Mouse (Mus musculus) cerebellum, adult 8-10 months (tissue): ENCODE results near the gene T2.
A peak's percentile ranks its signal among the peaks of the same experiment; 100 is the strongest.
"Not testable (repeated sequence)": the region's sequence is repeated elsewhere in the genome, so short reads cannot be mapped to it uniquely, and the experiment has no call there.

Experiments used
- DNase-seq: peaks from one replicate; pipeline ENCODE4 v3.0.0; 2022

The T2 gene

DNA sequence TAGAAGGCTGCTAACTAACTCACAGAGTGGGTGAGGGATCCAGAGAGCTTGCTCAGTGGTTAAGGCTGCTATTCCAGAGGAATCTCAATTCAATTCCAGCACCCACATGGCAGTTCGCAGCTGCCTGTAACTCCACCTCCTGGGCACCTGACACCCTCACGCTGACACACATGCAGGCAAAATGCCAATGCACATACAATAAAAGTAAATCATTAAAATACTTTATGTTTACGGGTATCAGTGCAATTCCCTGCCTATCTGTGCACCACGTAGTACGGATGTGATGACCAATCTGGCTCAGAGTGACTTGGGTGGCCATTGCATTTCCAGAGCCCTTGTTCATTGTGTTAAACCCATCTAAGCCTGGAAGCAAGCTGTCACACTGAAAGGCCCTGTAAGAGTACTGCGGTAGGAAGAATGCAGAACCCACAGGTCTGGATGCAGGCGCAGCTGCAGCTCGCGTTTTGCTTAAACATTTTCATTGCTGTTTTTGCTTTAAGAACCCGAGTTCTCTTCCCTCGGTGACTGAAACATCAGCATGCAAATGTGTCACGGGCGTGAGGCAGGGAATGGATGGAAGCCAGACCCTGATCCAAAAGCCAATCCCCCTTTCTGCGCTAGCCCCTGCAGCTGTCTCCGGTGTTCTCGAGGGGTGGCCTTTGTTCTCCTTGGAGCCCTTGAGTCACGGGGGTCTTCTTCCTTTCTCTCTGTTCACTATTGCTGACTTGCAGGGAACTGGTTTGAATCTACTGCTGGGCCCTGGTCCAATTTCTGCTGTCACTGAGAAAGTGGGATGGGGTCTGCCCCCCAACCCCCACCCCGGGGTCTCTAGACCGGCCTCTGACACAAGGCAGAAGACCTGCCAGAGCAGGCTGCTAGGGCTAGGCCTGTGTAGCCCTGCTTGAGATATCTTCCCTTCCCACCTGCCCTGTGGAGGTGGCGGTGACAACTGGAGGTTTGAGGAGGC is 12.0 kb downstream of the T2 start:
- peak; percentile 25 for DNase-seq

DNA sequence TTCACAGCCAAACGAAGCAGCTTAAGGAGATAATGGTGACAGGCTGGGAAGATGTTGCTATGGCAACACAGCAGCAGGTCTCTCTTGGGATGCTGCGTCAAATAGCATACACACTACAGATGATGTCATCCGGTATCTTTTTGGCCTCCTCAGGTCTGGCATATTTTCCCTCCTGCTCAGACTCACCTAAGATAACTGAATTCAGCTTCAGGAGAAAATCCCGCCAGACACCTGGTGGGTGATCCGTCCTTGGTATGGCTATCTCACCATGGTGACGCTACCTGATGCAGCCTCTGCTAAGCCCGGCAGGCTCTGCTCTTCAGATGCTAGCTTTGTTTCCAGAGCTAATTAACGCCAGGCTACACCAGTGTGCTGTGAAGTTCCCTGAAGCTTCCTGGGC is 12.8 kb downstream of the T2 start:
- DNase-seq = peak; percentile 44

DNA sequence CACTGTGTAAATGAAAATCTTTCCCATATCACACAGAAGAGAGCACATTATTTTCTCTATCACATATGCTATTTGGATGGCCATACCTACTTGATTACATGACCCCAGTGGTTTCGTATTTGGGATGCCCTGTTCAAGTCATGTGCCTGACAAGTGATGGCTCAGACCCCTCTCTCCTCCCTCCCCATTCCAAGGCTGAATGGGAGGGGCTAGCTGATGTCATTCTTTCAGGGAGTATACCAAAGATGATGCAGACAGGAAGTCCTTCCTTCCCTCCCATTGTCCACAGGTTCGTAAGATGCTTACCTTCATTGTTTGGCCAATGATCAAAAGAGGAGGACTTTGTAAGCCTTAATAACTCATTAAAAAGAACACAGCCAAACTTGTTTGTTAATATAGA is 13.4 kb downstream of the T2 start:
- no peak for DNase-seq

DNA sequence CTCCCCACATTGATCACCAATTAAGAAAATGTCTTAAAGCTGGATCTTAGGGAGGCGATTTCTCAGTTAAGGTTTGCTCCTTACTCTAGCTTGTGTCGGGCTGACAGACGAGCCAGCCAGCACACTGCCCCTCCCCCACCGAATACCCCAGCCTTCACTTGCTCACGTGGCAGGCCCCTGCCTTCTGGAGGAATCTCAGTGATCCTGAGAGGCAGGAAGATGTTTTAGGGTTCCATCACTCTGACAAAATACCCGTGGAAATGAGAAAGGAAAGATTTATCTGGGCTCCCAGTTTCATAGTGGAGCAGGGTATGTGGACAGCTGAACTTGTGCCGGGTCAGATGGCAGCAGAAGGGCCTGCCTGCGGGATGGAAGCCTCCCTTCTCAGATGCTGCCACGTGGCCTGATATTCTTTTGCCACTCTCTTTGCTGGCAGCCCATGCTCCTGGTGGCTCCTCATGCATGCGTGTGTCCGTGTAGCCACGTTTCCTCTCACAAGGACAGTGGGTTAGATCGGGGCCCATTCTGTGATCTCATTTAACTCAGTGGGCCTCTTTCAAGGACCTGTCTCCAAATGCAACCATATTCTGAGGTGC is 14.9 kb downstream of the T2 start:
- DNase-seq = no peak

DNA sequence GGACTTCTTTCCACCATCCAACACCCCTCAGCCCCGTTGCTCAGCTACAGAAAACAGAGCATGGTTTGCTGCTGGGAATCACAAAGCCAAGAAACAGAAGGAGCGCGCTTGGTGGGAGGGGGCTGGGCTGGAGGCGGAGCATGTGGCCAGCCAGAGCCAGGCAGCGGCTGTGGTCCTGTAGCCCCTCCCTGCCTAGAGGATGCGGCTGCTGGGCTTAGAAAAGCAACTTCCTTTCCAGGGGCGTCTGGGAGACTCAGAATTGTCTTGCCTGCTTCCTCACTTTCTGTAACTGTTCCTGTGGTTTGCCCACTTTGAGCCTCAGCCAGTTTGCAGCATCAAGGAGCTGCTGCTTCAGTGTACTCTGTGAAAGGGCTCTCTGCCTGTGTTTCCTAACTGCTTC is 16.0 kb downstream of the T2 start:
- DNase-seq = peak; percentile 31

DNA sequence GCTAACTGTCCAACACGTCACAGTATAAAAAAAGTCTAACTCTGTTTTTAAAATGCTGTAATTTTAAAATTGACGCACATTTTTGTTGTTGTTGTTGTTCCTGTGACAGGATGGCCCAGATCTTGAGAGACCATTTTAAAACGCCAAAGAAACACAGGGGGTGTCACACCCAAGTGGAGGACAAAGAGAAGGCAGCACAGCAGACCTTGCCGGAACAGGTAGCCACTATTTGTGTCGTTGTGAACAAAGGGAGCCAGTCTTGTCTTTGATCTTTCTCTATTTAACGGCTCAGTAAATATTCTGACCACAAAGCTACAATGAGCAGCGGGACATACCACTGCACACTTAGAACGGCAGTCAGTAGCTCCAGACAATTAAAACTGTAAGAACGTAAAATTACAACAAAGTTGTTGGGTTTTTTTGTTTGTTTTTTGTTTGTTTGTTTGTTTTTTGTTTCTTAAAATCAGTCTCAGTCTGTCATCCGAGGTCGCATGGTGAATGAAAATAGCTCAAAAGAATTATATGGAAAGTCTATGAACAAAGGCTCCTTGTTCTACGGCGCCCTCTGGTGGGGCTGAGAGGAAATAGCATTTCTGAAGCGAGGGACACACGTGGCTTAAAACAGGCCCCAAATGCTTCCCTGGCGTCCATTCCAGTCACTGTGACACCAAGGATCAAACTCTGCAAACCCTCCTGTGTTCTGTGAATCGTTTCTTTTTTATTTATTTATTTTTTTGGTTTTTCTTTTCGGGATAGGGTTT is 16.7 kb downstream of the T2 start:
- peak; percentile 77 for DNase-seq

DNA sequence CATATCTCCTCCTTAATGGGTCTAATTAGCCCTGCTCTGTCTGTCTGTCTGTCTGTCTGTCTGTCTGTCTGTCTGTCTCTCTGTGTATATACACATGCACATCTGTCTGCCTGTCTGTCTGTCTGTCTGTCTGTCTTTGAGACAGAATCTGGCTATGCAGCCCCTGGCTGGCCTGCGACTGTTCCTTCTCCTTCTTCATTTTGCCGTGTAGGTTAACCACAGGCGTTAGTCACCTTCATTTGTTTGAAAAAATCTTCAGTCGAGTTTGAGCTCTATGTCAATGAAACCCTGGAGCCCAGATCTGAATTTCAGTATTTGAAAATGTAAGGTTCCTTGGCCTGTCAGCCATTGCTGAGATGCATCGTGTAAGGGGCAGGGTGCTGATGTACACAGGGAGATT is 21.5 kb downstream of the T2 start:
- no peak for DNase-seq

DNA sequence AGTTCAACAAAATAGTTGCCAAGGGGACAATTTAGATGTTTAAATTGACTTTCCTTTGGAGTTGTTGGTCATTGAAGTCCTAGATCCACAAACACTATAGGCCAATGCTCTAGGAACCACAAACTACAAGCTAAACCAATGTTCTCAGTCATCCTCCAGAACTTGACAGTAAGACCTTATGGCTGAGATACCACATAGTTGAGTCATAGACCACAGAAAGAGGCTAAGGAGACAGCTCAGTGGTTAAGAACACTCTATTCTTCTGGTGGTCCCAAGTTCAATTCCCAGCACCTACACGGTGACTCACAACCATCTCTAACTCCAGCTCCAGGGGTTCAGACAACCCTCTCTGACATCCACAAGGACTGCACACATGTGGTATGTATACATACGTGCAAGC is 29.6 kb downstream of the T2 start:
- DNase-seq = no peak

DNA sequence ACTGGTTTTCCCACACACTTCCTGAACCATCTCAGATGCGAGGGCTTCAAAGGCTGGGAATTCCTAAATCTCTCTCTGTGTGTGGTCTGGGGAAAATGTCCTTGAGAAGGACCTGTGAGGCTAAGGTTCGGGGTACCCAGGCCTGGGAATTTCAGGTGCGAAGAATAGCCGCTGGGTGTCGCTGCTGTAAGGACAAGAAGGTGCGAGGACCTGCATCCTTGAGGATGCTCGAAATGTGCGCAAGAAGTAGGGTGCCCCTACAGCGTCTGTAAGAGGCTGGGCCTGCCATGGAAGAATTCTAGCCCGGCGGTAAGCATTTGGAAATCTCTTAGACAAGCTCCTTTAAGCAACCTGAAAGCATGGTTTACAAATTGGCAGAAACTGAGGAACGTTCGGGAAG is 32.7 kb downstream of the T2 start:
- DNase-seq = no peak

DNA sequence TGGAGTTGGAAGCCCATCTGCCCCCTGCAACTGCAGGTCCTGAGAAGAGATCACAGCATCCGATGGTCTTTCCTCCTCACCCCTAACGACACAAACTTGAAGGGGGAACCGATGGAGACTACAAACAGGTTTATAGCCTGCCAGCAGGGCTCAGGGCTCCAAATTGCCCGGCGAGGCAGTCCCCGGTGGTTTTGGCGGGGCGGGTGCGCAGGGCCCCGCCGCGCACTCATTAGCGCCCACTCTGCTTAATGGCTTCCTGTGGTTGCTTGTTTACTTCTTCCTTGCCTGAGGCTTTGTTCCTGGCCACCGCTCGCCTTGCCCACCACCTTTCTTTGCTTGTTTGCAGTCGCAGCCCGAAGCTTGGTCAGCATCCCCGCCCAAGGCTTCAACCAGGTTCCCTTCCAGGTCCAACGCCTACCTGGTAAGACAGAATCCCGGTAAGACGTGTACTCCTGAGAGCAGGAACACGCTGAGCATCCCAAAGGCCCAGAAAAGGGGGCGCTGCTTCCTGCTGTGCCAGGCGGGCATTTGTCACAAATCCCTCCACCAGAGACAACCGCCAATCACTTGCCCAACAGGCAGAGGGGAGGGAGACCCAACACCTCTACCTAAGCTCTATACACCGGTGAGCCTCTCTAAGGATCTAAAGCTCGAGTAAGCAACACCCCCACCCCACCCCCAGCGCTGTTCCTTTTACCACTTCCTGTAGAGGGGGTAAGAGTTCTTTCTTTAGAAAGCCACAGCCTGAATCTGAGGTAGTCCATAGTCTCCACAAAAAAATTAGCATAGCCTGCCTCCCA is 33.4 kb downstream of the T2 start:
- no peak for DNase-seq

DNA sequence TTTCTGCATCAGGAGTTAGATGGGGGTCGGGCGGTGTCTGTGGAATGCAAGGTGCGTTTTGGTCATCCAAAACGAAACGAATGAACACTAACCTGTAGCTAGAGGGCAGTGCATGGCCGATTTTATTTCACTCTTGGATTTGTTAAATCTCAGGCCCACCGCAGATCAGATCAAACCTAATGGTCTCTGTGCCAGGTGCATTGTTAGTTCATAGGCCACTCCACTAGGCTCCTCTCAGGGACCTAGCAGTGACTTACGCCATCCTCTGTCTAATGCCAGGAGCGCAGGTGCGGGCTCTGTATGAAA is 34.0 kb downstream of the T2 start:
- no peak for DNase-seq

DNA sequence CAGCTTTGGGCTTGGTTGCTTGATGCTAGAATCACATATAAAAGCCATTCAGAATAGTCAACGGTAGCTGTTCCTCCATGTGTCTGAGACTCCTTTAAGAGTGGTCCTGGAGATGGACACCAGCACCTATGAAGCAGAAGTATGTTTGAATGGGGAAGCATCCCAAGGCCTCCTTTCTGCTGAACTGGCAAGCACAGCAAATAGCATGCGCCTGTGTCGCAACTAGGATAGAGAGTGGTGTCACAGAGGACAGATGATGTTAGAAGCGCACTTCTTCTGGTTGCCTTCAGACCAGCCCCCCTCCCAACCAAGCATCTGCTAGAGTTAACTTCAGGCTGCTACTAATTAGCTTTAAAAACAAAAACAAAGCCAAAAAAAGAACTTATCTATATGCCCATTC is 34.7 kb downstream of the T2 start:
- DNase-seq = no peak

DNA sequence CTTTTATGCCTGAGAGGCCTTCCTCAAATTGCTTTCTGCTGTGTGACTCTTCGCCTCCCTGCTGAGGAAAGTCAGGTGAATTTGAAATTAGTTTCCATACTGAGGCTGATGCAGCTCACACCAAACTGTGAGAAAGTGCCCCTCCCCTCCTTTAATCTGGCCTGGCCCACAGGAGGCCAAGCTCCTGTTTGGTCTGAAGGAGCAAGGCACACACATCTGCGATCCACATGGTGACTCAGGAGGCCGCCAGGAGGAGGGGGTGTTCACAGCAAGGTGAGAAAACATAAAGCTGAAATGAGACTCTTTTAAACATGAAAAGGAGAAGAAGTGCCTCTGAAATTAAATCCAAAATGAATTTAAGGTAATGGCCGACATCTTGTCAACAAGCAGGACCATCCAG is 40.6 kb downstream of the T2 start:
- DNase-seq = no peak

DNA sequence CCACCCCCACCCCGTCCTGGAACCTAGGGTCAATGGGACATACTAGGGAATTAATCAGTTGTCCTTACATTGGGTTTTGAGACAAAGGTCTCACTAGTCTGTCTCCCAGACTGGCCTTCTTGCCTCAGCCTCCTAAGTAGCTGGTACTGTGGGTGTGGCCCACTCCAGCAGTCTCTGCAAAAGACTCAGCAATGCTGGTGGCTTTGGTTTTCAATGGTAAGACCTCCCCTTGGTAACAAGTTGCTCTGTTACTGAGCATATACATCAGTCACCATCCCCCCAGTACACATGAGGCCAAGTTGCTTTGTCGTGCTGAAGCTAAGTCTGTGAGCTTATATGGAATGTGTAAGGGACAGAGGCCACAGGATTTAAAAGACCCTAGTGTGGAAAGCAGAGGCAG is 42.2 kb downstream of the T2 start:
- no peak for DNase-seq

DNA sequence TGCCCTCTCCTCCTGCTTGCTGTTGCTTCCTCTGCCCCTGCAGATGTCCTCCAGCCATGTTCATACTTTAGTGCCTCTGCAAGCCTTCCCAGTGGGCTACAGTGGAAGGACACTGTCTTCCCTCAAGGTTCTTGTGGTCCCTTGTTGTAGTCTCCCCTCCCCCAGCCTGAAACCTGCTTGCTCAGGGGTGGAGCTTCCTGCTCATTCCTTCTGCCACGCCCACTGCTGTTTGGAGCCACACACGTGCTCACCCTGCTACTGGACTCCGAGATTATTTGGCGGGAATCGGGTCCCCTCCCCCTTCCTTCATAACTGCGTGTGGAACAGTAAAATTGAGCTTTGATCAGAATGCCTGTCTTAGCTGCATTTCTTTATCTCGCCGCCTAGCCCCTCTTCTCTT is 48.1 kb downstream of the T2 start:
- DNase-seq = not testable (repeated sequence)

DNA sequence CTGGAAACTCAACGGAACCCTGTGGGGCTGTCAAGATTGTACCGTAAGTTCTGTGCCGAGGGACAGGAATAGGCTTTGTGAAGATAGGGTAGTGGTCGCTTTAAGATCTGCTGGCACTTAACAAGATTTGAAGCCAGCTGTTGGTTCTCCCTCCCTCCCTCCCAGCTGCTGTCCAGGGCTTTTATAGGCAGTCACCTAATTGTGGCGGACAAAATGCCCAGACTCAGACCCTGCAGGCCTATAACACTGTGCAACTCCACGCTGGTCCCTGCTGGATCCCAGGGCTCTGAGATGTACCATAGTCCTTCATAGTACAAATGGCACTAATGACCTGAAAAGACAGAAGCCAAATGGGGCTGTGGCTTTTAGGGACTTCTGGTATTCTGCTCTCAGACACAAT is 50.5 kb downstream of the T2 start:
- no peak for DNase-seq

DNA sequence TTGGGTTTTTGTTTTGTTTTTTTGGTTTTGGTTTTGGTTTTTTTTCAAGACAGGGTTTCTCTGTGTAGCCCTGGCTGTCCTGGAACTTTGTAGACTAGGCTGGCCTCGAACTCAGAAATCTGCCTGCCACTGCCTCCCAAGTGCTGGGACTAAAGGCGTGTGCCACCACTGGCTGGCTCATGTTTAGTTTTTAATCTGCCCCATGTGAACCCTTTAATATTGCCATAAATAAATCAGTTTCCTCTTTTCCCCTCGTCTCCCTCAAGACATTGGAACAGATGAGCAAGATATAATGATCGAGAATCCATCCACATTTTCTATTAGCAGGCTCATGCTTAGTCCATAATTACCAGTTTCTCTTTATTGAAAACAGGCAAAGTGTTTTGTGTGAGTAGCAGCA is 52.2 kb downstream of the T2 start:
- not testable (repeated sequence) for DNase-seq

DNA sequence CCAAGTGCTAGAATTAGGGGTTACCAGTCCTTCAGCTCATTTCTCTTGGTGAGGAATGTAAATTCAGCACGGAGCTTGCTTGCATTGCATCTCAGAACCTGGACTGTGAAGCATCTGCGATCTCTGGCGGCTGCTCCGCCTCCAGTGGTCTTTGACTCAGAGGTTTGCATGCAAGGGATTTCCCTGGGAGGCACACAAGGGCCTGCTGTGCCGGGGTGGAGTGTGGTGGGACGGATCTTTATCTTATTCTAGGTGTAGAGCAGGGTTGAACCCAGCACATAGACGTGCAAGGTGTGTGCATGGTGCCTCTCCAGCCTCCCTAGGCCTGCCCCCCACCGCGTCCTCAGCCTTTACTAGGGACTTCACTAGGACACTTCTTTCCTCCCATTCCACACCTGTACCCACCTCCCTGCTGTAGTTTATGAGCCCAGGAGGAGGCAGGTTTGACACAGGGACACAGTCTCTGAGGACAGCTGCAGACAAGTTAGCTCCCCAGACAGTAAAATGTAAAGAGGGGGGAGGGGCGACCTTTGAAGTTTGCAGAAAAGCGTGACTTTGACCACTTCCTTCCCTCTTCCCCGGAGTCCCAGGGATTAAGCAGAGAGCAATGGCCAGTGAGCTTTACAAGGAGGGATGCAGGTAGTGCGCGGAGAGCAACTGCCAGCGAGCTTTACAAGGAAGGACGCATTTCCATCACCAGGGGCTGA is 53.0 kb downstream of the T2 start:
- no peak for DNase-seq

DNA sequence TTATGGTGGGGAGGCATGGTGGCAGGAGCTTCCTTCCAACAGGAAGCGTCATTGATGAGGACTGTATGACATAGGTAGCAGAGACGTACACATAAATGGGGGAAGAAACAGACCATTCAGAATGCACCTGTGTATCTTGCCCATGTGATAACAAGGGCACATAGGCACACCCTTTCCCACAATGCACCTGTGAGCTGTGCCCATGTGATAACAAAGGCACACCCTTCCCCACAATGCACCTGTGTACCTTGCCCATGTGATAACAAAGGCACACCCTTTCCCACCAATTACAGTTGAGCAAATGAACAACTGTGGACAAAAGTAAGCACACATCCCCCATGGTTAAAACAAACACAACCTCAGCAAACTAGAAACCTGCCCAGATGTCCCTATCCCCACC is 54.5 kb downstream of the T2 start:
- DNase-seq = no peak

DNA sequence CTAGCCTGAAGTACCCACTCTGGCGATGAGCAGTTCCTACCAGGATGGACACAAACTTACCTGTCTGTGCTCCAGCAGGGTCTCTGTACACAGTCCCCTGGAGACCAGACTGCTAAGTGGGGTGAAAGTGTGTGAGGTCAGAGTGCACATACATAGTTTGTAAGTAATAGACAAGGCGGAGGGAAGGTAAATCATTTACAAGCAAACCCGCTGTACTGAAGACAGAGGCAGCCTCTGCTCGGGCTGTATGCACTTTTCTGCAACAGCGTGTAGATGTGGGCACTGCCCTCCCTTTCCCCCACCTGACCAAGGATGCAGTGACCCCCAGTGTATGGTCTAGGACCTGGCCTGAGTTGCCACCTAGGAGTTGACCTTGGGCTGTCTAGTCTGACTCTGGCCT is 57.9 kb downstream of the T2 start:
- no peak for DNase-seq

DNA sequence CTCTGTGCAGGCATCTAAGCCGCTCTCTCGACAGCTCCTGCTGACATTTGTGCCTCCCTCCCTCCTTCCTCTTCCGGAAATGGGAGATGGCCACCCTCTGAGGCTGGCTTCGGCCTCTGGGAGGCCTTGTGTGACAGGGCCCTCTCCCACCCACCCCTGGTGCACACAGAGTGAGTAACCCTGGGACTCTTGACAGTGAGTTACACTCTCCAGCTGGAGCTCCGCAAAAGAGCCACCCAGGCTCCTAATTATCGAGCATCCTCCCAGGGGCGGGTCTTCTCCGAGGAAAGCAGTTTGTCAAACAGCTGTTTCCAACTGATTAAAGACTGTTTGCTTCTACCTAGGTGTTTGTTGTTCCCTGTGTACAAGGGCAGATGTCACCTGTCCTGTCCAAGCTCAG is 59.7 kb downstream of the T2 start:
- no peak for DNase-seq

DNA sequence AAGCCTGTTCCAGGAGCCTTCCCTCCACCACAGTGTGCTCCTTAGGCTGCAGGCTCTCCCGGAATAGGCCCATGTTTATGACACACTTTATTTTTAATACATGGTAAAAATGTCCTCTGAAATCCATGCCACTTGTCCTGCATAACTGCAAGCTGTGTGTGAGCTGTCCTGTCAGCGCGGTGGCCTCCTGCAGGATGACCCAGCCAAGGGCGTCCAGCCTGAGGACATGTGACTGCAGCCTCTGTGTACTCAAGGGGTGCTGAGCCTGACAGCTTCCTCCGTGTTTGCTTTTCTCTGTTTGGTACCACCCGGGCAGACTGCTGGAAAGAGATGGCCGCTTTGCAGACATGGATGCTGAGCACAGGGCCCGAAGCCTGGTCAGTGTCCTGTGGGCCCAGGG is 61.1 kb downstream of the T2 start:
- no peak for DNase-seq

DNA sequence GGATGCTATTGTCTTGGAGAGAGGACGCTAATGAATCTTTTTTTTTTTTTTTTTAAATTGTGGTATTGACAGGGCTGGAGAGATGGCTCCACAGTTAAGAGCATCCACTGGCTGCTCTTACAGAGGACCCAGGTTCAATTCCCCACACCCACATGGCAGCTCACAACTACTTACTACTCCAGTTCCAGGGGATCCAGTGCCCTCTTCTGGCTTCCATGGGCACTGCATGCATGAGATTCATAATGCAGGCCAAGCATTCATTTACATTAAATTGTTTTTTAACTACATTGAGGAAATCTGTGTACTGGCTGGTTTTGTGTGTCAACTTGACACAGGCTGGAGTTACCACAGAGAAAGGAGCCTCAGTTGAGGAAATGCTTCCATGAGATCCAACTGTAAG is 64.9 kb downstream of the T2 start:
- DNase-seq = no peak
